Mouse (Mus musculus): ENCODE data around the gene Klf3. TPM values are rescaled to one million over a fixed set of nuclear protein-coding genes. Genes with fewer than 3 reads are reported as not detected.

The Klf3 gene
- polyA plus RNA-seq (2014; fragmentation: Nextera tagmentation; extraction: Ambion mirVana) = 106 and 115 TPM in 2 replicates

GRCm38 (mm10) chr5:64802795-64803719 lies at the start of gene Klf3:
TSS of gene Klf3 (plus strand) at chr5:64803388.
- no peaks in the 10 kb centered on the region for H3K27me3 ChIP-seq (ENCODE audit: control insufficient read depth, insufficient read depth, low read length)
- peak within 1 kb of the TSS; percentile 84 for H3K4me2 ChIP-seq (replicated peaks; ENCODE audit: low read depth, low read length)
- ATAC-seq (ENCODE audit: insufficient number of reproducible peaks, insufficient read depth, low FRiP score, low read depth) = peak; percentile 95
- no peaks in the 10 kb centered on the region for H3K36me3 ChIP-seq (ENCODE audit: control insufficient read depth, insufficient read depth, low read length)
- peak within 1 kb of the TSS; percentile 99 for H3K27ac ChIP-seq (ENCODE audit: low read length)
- peaks cover 10% of the 10 kb centered on the region; the same call in 1 of the 2 replicates for H3K9me3 ChIP-seq (ENCODE audit: control insufficient read depth, low read depth, low read length)
- peak within 1 kb of the TSS; percentile 87 for H3K4me3 ChIP-seq (ENCODE audit: low read depth, low read length)
- peaks cover 12% of the 10 kb centered on the region for H3K4me1 ChIP-seq (ENCODE audit: control insufficient read depth, insufficient read depth, low read length)
- peak within 1 kb of the TSS; percentile 96 for H3K9ac ChIP-seq (replicated peaks; ENCODE audit: low read depth, low read length)
- under 1% methylated on average over 65 of the region's 116 CpGs for WGBS

- Histone ChIP-seq H3K4me3 (ENCODE audit: low read depth, low read length) (no peak overlapping the region), H3K4me1 (ENCODE audit: control insufficient read depth, insufficient read depth, low read length) (no peaks in the 10 kb centered on the region), H3K9ac (replicated peaks; ENCODE audit: low read depth, low read length) (no peak overlapping the region), H3K36me3 (ENCODE audit: control insufficient read depth, insufficient read depth, low read length) (no peaks in the 10 kb centered on the region), H3K27ac (ENCODE audit: low read length) (no peak overlapping the region), H3K4me2 (replicated peaks; ENCODE audit: low read depth, low read length) (no peak overlapping the region), H3K27me3 (ENCODE audit: control insufficient read depth, insufficient read depth, low read length) (no peaks in the 10 kb centered on the region), H3K9me3 (ENCODE audit: control insufficient read depth, low read depth, low read length) (no peaks in the 10 kb centered on the region)
- ATAC-seq (ENCODE audit: insufficient number of reproducible peaks, insufficient read depth, low FRiP score, low read depth) = no peak
- 91% methylated on average over 4 of the region's 4 CpGs for WGBS
Measured at GRCm38 (mm10) chr5:64762295-64762694, 40.9 kb upstream of the Klf3 start.

DNA sequence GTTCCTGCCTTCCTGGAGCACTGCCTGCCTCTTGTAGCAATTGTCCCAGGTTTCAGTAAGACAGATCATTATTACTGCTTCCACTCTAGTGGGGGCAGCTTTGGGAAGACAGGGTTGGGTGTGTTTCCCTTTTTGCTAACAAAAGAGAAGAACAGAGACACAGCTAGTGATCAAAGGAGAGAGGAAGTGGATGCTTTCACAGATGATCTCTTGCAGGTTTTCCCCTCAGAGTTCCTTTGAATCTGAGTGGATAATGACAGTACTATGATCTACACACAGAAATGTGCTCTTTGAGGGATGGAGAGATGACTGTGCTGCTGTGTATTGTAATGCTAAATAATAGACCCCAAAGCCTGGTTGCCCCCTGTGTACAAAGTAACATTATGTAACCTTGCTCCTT lies 38.7 kb upstream of the Klf3 start:
- Histone ChIP-seq H3K4me1 (ENCODE audit: control insufficient read depth, insufficient read depth, low read length) (no peaks in the 10 kb centered on the region), H3K36me3 (ENCODE audit: control insufficient read depth, insufficient read depth, low read length) (no peaks in the 10 kb centered on the region), H3K27ac (ENCODE audit: low read length) (no peak overlapping the region), H3K4me2 (replicated peaks; ENCODE audit: low read depth, low read length) (no peak overlapping the region), H3K4me3 (ENCODE audit: low read depth, low read length) (no peak overlapping the region), H3K27me3 (ENCODE audit: control insufficient read depth, insufficient read depth, low read length) (no peaks in the 10 kb centered on the region), H3K9ac (replicated peaks; ENCODE audit: low read depth, low read length) (no peak overlapping the region), H3K9me3 (ENCODE audit: control insufficient read depth, low read depth, low read length) (peaks cover 8% of the 10 kb centered on the region; the same call in 1 of the 2 replicates)
- ATAC-seq (ENCODE audit: insufficient number of reproducible peaks, insufficient read depth, low FRiP score, low read depth) = no peak

GRCm38 (mm10) chr5:64765765-64766164 lies 37.4 kb upstream of the Klf3 start:
- H3K4me3 ChIP-seq (ENCODE audit: low read depth, low read length) = no peak overlapping the region
- no peak for ATAC-seq (ENCODE audit: insufficient number of reproducible peaks, insufficient read depth, low FRiP score, low read depth)
- 97% methylated on average over 1 of the region's 1 CpGs for WGBS

GRCm38 (mm10) chr5:64766626-64767025 lies 36.6 kb upstream of the Klf3 start:
- no peaks in the 10 kb centered on the region for H3K27me3 ChIP-seq (ENCODE audit: control insufficient read depth, insufficient read depth, low read length)
- 88% methylated on average over 2 of the region's 2 CpGs for WGBS
- no peaks in the 10 kb centered on the region for H3K36me3 ChIP-seq (ENCODE audit: control insufficient read depth, insufficient read depth, low read length)
- H3K4me1 ChIP-seq (ENCODE audit: control insufficient read depth, insufficient read depth, low read length) = no peaks in the 10 kb centered on the region
- no peak overlapping the region for H3K4me3 ChIP-seq (ENCODE audit: low read depth, low read length)
- no peak overlapping the region for H3K4me2 ChIP-seq (replicated peaks; ENCODE audit: low read depth, low read length)
- H3K9ac ChIP-seq (replicated peaks; ENCODE audit: low read depth, low read length) = no peak overlapping the region
- H3K9me3 ChIP-seq (ENCODE audit: control insufficient read depth, low read depth, low read length) = peaks cover 8% of the 10 kb centered on the region; the same call in 1 of the 2 replicates
- ATAC-seq (ENCODE audit: insufficient number of reproducible peaks, insufficient read depth, low FRiP score, low read depth) = no peak
- no peak overlapping the region for H3K27ac ChIP-seq (ENCODE audit: low read length)

More at GRCm38 (mm10) chr5:64765765-64766164, 37.4 kb upstream of the Klf3 start:
- Histone ChIP-seq H3K4me2 (replicated peaks; ENCODE audit: low read depth, low read length) (no peak overlapping the region), H3K27me3 (ENCODE audit: control insufficient read depth, insufficient read depth, low read length) (no peaks in the 10 kb centered on the region), H3K9me3 (ENCODE audit: control insufficient read depth, low read depth, low read length) (peaks cover 8% of the 10 kb centered on the region; the same call in 1 of the 2 replicates), H3K4me1 (ENCODE audit: control insufficient read depth, insufficient read depth, low read length) (no peaks in the 10 kb centered on the region), H3K27ac (ENCODE audit: low read length) (no peak overlapping the region), H3K9ac (replicated peaks; ENCODE audit: low read depth, low read length) (no peak overlapping the region), H3K36me3 (ENCODE audit: control insufficient read depth, insufficient read depth, low read length) (no peaks in the 10 kb centered on the region)

DNA sequence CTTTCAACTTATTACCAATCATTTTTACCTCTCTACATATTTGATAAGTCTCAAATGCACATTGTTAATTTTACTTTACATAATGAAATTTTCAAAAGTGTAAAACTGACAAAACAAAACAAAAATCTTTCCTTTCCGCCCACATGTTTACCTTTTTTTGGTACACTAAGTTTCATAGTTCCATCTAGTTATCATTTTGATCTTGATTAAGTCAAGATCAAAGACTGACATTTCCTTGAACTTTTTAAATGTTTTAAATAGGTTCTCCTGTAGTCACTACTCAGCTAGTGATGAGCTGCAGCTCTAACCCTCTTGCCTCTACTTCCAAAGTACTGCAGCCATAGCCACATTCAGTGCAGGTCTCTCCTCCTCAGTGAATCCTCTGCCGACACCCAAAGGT lies 31.6 kb upstream of the Klf3 start:
- no peak overlapping the region for H3K4me3 ChIP-seq (ENCODE audit: low read depth, low read length)
- peaks cover 8% of the 10 kb centered on the region; the same call in 1 of the 2 replicates for H3K9me3 ChIP-seq (ENCODE audit: control insufficient read depth, low read depth, low read length)
- no peak overlapping the region for H3K27ac ChIP-seq (ENCODE audit: low read length)
- no peak for ATAC-seq (ENCODE audit: insufficient number of reproducible peaks, insufficient read depth, low FRiP score, low read depth)
- H3K4me1 ChIP-seq (ENCODE audit: control insufficient read depth, insufficient read depth, low read length) = no peaks in the 10 kb centered on the region
- H3K4me2 ChIP-seq (replicated peaks; ENCODE audit: low read depth, low read length) = no peak overlapping the region
- H3K27me3 ChIP-seq (ENCODE audit: control insufficient read depth, insufficient read depth, low read length) = no peaks in the 10 kb centered on the region
- no peak overlapping the region for H3K9ac ChIP-seq (replicated peaks; ENCODE audit: low read depth, low read length)
- no peaks in the 10 kb centered on the region for H3K36me3 ChIP-seq (ENCODE audit: control insufficient read depth, insufficient read depth, low read length)
- 91% methylated on average over 2 of the region's 2 CpGs for WGBS

- Histone ChIP-seq H3K9me3 (ENCODE audit: control insufficient read depth, low read depth, low read length) (no peaks in the 10 kb centered on the region), H3K36me3 (ENCODE audit: control insufficient read depth, insufficient read depth, low read length) (no peaks in the 10 kb centered on the region), H3K4me2 (replicated peaks; ENCODE audit: low read depth, low read length) (no peak overlapping the region), H3K27me3 (ENCODE audit: control insufficient read depth, insufficient read depth, low read length) (no peaks in the 10 kb centered on the region), H3K4me3 (ENCODE audit: low read depth, low read length) (no peak overlapping the region), H3K4me1 (ENCODE audit: control insufficient read depth, insufficient read depth, low read length) (no peaks in the 10 kb centered on the region), H3K27ac (ENCODE audit: low read length) (no peak overlapping the region), H3K9ac (replicated peaks; ENCODE audit: low read depth, low read length) (no peak overlapping the region)
- no peak for ATAC-seq (ENCODE audit: insufficient number of reproducible peaks, insufficient read depth, low FRiP score, low read depth)
- 80% methylated on average over 5 of the region's 5 CpGs for WGBS
Measured at GRCm38 (mm10) chr5:64778211-64778610, 25.0 kb upstream of the Klf3 start.

GRCm38 (mm10) chr5:64779285-64779684 lies 23.9 kb upstream of the Klf3 start:
- H3K27me3 ChIP-seq (ENCODE audit: control insufficient read depth, insufficient read depth, low read length) = no peaks in the 10 kb centered on the region
- H3K4me3 ChIP-seq (ENCODE audit: low read depth, low read length) = no peak overlapping the region
- H3K4me1 ChIP-seq (ENCODE audit: control insufficient read depth, insufficient read depth, low read length) = no peaks in the 10 kb centered on the region
- ATAC-seq (ENCODE audit: insufficient number of reproducible peaks, insufficient read depth, low FRiP score, low read depth) = no peak
- H3K27ac ChIP-seq (ENCODE audit: low read length) = no peak overlapping the region
- H3K9me3 ChIP-seq (ENCODE audit: control insufficient read depth, low read depth, low read length) = no peaks in the 10 kb centered on the region
- H3K4me2 ChIP-seq (replicated peaks; ENCODE audit: low read depth, low read length) = no peak overlapping the region
- no peaks in the 10 kb centered on the region for H3K36me3 ChIP-seq (ENCODE audit: control insufficient read depth, insufficient read depth, low read length)
- no peak overlapping the region for H3K9ac ChIP-seq (replicated peaks; ENCODE audit: low read depth, low read length)
- 73% methylated on average over 2 of the region's 2 CpGs for WGBS
